Mouse (Mus musculus) megakaryocyte, adult 5-6 weeks (primary cell): ENCODE results near the gene Tmem254c. TPM values are rescaled to one million over a fixed set of nuclear protein-coding genes. Genes with fewer than 3 reads are reported as not detected.

Experiments used
- total RNA-seq, 2 experiments: library from RNA; stranded (forward) in 1 of 2; stranded (reverse) in 1 of 2; fragments of 153-499, 151-499 nt in 1 of 2; fragments of 221-1000, 200-1000 nt in 1 of 2; gene quantifications; 2 replicates each; pipeline versions ENCODE4 v1.2.3 to v1.2.4; 2015 to 2017

Gene Tmem254c
- total RNA-seq, 2 experiments from 2014 or later: 15.2 to 20.8 TPM

Other genes starting within 250 kb of the Tmem254c start
- 91.2 and 103 TPM in 2 replicates for gene Anxa11, start 225.2 kb downstream of the Tmem254c start, total RNA-seq (2015)
- 21.2 and 38.7 TPM in 2 replicates for gene Anxa11, start 225.2 kb downstream of the Tmem254c start, total RNA-seq (2017)
- not detected in 2 replicates for gene Plac9a, start 164.3 kb downstream of the Tmem254c start, total RNA-seq (2015)
- not detected in 2 replicates for gene Plac9a, start 164.3 kb downstream of the Tmem254c start, total RNA-seq (2017)
- 9.6 and 15.4 TPM in 2 replicates for gene Tmem254a, start 139.7 kb downstream of the Tmem254c start, total RNA-seq (2015)
- 1.1 and 5.6 TPM in 2 replicates for gene Tmem254a, start 139.7 kb downstream of the Tmem254c start, total RNA-seq (2017)
- not detected in 2 replicates for gene Cphx1, start 129.1 kb downstream of the Tmem254c start, total RNA-seq (2015)
- not detected in 2 replicates for gene Cphx1, start 129.1 kb downstream of the Tmem254c start, total RNA-seq (2017)
- not detected in 2 replicates for gene Duxbl1, start 88.8 kb downstream of the Tmem254c start, total RNA-seq (2015)
- gene Duxbl1, start 88.8 kb downstream of the Tmem254c start, total RNA-seq (2017): 0.04 TPM in 1 of 2 replicates, not detected in the other
- 0.18 TPM in 1 of 2 replicates, not detected in the other for gene Gm9780, start 24.6 kb downstream of the Tmem254c start, total RNA-seq (2015)
- 4.2 TPM in 1 of 2 replicates, not detected in the other for gene Gm9780, start 24.6 kb downstream of the Tmem254c start, total RNA-seq (2017)
- gene Cphx2, start 14.2 kb upstream of the Tmem254c start, total RNA-seq (2015): not detected in 2 replicates
- gene Cphx2, start 14.2 kb upstream of the Tmem254c start, total RNA-seq (2017): not detected in 2 replicates
- gene Cphx3, start 14.9 kb upstream of the Tmem254c start, total RNA-seq (2015): not detected in 2 replicates
- gene Cphx3, start 14.9 kb upstream of the Tmem254c start, total RNA-seq (2017): not detected in 2 replicates
- gene Duxbl2, start 51.0 kb upstream of the Tmem254c start, total RNA-seq (2015): not detected in 2 replicates
- not detected in 2 replicates for gene Duxbl2, start 51.0 kb upstream of the Tmem254c start, total RNA-seq (2017)
- 1.5 TPM in 1 of 2 replicates, not detected in the other for gene Plac9b, start 115.1 kb upstream of the Tmem254c start, total RNA-seq (2015)
- gene Plac9b, start 115.1 kb upstream of the Tmem254c start, total RNA-seq (2017): not detected in 2 replicates
- gene Tmem254b, start 139.7 kb upstream of the Tmem254c start, total RNA-seq (2015): 14.4 TPM in 1 of 2 replicates, not detected in the other
- gene Tmem254b, start 139.7 kb upstream of the Tmem254c start, total RNA-seq (2017): 3.7 and 9.5 TPM in 2 replicates
- gene Duxbl3, start 190.6 kb upstream of the Tmem254c start, total RNA-seq (2015): not detected in 2 replicates
- not detected in 2 replicates for gene Duxbl3, start 190.6 kb upstream of the Tmem254c start, total RNA-seq (2017)